Comparison of ENCODE assay signal across 10 mouse cellular contexts in genomic region chr3:113080704-113081103, GRCm38 (mm10).
A peak's percentile ranks its signal among the peaks of the same experiment; 100 is the strongest.
DNase-seq lines count a peak whose midpoint lies in the region; ATAC-seq lines count a peak whose summit lies in the region.
"Had no signal": no experiment of that assay in that cellular context is flagged by ENCODE, and none has a peak within 500 bp of the region (broad histone marks: within the 10 kb centered on the region; RNA-seq: fewer than 3 reads in every experiment).

No protein-coding gene starts in this region.

- no peaks in the 10 kb centered on the region for H3K4me1 ChIP-seq in heart, embryonic 11.5 days (ENCODE audit: control insufficient read depth, insufficient read depth, low read length)
- H3K4me1 ChIP-seq in midbrain, embryonic 16.5 days (ENCODE audit: control insufficient read depth, insufficient read depth, low read length): no peaks in the 10 kb centered on the region
- H3K4me1 ChIP-seq: limb, embryonic 15.5 days; stomach, embryonic 15.5 days had no signal

- no peaks in the 10 kb centered on the region for H3K9me3 ChIP-seq in heart, embryonic 11.5 days (replicated peaks; ENCODE audit: control insufficient read depth, low read length)
- no peaks in the 10 kb centered on the region for H3K9me3 ChIP-seq in midbrain, embryonic 16.5 days (replicated peaks; ENCODE audit: control insufficient read depth, low read length, poor library complexity, severe bottlenecking)
- H3K9me3 ChIP-seq: limb, embryonic 15.5 days; stomach, embryonic 15.5 days had no signal

- H3K27me3 ChIP-seq in heart, embryonic 11.5 days (ENCODE audit: control insufficient read depth, insufficient read depth, low read length): no peaks in the 10 kb centered on the region
- no peaks in the 10 kb centered on the region for H3K27me3 ChIP-seq in midbrain, embryonic 16.5 days (ENCODE audit: control insufficient read depth, insufficient read depth, low read depth, low read length)
- H3K27me3 ChIP-seq: limb, embryonic 15.5 days; stomach, embryonic 15.5 days had no signal

- no peak overlapping the region for H3K4me2 ChIP-seq in heart, embryonic 11.5 days
- no peak overlapping the region for H3K4me2 ChIP-seq in midbrain, embryonic 16.5 days (ENCODE audit: low read length)
- H3K4me2 ChIP-seq: limb, embryonic 15.5 days; stomach, embryonic 15.5 days had no signal

- DNase-seq in heart, postnatal 4 days: peak; percentile 51
- DNase-seq in 3T3-L1 (ENCODE audit: low read depth, low spot score): peak; percentile 76
- DNase-seq in R1 (ENCODE audit: low read depth, low spot score): peak; percentile 40
- peak; percentile 27 for DNase-seq in embryo, embryonic 9.5 days (ENCODE audit: extremely low spot score)
- peak; percentile 19 to 63 for DNase-seq in layer of hippocampus, adult 18-20 months (ENCODE audit: low spot score in 2 of 2)
- no peak for DNase-seq in T-cell, adult 2 months (ENCODE audit: low spot score)

- ATAC-seq in heart, embryonic 11.5 days (replicated peaks; ENCODE audit: insufficient number of reproducible peaks, low FRiP score, low TSS enrichment): no peak
- ATAC-seq in midbrain, embryonic 16.5 days: peak; percentile 76

- 0% methylated on average over 1 of the region's 1 CpGs for WGBS in heart, embryonic 11.5 days (ENCODE audit: insufficient replicate concordance)
- WGBS in midbrain, embryonic 16.5 days: 0% methylated on average over 1 of the region's 1 CpGs

- H3K4me3 ChIP-seq in heart, embryonic 11.5 days (ENCODE audit: low read depth, low read length): no peak overlapping the region
- no peak overlapping the region for H3K4me3 ChIP-seq in midbrain, embryonic 16.5 days (ENCODE audit: low read depth, low read length)
- H3K4me3 ChIP-seq: limb, embryonic 15.5 days; stomach, embryonic 15.5 days had no signal

- no peaks in the 10 kb centered on the region for H3K36me3 ChIP-seq in heart, embryonic 11.5 days (ENCODE audit: control insufficient read depth, insufficient read depth, low read length)
- no peaks in the 10 kb centered on the region for H3K36me3 ChIP-seq in midbrain, embryonic 16.5 days (ENCODE audit: control insufficient read depth, insufficient read depth, low read length)
- H3K36me3 ChIP-seq: limb, embryonic 15.5 days; stomach, embryonic 15.5 days had no signal

- H3K9ac ChIP-seq in heart, embryonic 11.5 days (ENCODE audit: low read depth, low read length): no peak overlapping the region
- no peak overlapping the region for H3K9ac ChIP-seq in midbrain, embryonic 16.5 days (ENCODE audit: low read depth, low read length)
- H3K9ac ChIP-seq: limb, embryonic 15.5 days; stomach, embryonic 15.5 days had no signal

- no peak overlapping the region for H3K27ac ChIP-seq in heart, embryonic 11.5 days (ENCODE audit: low read depth, low read length)
- H3K27ac ChIP-seq in midbrain, embryonic 16.5 days (ENCODE audit: low read length): no peak overlapping the region
- H3K27ac ChIP-seq: limb, embryonic 15.5 days; stomach, embryonic 15.5 days had no signal
